Mouse (Mus musculus) liver, embryonic 14.5 days (tissue): ENCODE results near the gene Kank1.

ENCODE experiments used
- CTCF ChIP-seq: IDR thresholded peaks from 2 replicates; pipeline ENCODE4 v1.5.1; 2016; ENCODE audit warnings: antibody characterized with exemption, low read depth, control low read depth
- EP300 ChIP-seq: IDR thresholded peaks from 2 replicates; pipeline ENCODE4 v1.6.1; 2016; ENCODE audit warnings: antibody characterized with exemption, low read depth

GRCm38 (mm10) chr19:25374191-25374590 lies 137.4 kb downstream of the Kank1 start:
- TF ChIP-seq CTCF = no peak
- TF ChIP-seq EP300 = no peak
